Mouse (Mus musculus) midbrain, embryonic 15.5 days (tissue): ENCODE measurements around the gene Ankrd52. TPM values are rescaled to one million over a fixed set of nuclear protein-coding genes. Genes with fewer than 3 reads are reported as not detected.

Experiments used
- ATAC-seq: fragments of 200-750 bp; cut with Nextera tagmentation; replicated peaks from 2 replicates; pipeline ENCODE4 v1.8.0; 2017; ENCODE audit warnings: moderate TSS enrichment
- H3K27ac ChIP-seq: fragments of 300-500 bp; sonication (generic); 2 replicates; pipeline ENCODE4 v1.5.1; 2015; ENCODE audit warnings: mild to moderate bottlenecking, inconsistent platforms
- H3K27me3 ChIP-seq: fragments of 300-500 bp; sonication (generic); replicated peaks from 2 replicates; pipeline ENCODE4 v1.6.1; 2015; ENCODE audit warnings: inconsistent platforms
- H3K36me3 ChIP-seq: fragments of 300-500 bp; sonication (generic); replicated peaks from 2 replicates; pipeline ENCODE4 v1.6.1; 2015; ENCODE audit warnings: inconsistent platforms
- H3K4me1 ChIP-seq: fragments of 300-500 bp; sonication (generic); 2 replicates; pipeline ENCODE4 v1.6.1; 2015; ENCODE audit warnings: inconsistent platforms
- H3K4me2 ChIP-seq: fragments of 300-500 bp; sonication (generic); 2 replicates; pipeline ENCODE4 v1.6.1; 2015; ENCODE audit warnings: inconsistent platforms, mild to moderate bottlenecking, moderate library complexity
- H3K4me3 ChIP-seq: fragments of 300-500 bp; sonication (generic); 2 replicates; pipeline ENCODE4 v1.5.1; 2015; ENCODE audit warnings: mild to moderate bottlenecking, inconsistent platforms
- H3K9ac ChIP-seq: fragments of 300-500 bp; sonication (generic); 2 replicates; pipeline ENCODE4 v1.6.1; 2015; ENCODE audit warnings: mild to moderate bottlenecking, inconsistent platforms
- H3K9me3 ChIP-seq: fragments of 300-500 bp; sonication (generic); 2 replicates; pipeline ENCODE4 v1.6.1; 2016; ENCODE audit warnings: inconsistent platforms
- WGBS: fragments of 180-500 bp; shearing (Covaris S2); methylation state at CpG from one replicate; pipeline ENCODE4 v1.1.7; 2015; ENCODE audit warnings: mixed read lengths; 5-methylcytosine and 5-hydroxymethylcytosine counted together
- polyA plus RNA-seq: library from polyadenylated mRNA; unstranded; fragments of >200 nt; fragmentation: Nextera tagmentation; extraction: Ambion mirVana; gene quantifications from 2 replicates; pipeline ENCODE4 v1.2.1, GENCODE M21; 2015

Ankrd52 gene
- polyA plus RNA-seq, 1 experiment from 2014 or later, result 15.6 TPM

DNA sequence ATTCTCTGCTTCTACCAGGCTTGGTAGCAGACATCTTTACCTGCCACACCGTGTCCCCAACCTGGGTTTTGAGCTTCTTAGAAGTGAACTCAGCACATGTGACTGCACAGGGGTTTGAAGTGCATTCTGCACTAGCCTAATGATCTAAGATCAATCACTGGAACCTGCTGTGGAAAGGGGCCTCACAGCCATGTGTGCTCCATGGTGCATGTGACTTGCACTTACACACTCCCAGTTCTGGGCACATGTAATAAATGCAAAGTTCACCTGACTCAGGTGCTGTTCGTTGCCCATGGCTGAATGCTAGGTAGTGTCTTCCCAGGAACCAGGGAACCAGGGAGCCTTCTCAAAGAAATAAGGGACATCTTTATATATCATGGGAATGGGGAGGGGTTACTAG is 56.5 kb downstream of the Ankrd52 start:
- no peak overlapping the region for H3K27ac ChIP-seq
- H3K4me2 ChIP-seq, result no peak overlapping the region
- no peaks in the 10 kb centered on the region for H3K27me3 ChIP-seq
- no peak for ATAC-seq
- no peak overlapping the region for H3K4me3 ChIP-seq
- H3K4me1 ChIP-seq, result no peaks in the 10 kb centered on the region
- WGBS, result 98% methylated on average over 2 of the region's 2 CpGs
- H3K9ac ChIP-seq, result no peak overlapping the region
- no peaks in the 10 kb centered on the region for H3K9me3 ChIP-seq
- H3K36me3 ChIP-seq, result peaks cover 58% of the 10 kb centered on the region

DNA sequence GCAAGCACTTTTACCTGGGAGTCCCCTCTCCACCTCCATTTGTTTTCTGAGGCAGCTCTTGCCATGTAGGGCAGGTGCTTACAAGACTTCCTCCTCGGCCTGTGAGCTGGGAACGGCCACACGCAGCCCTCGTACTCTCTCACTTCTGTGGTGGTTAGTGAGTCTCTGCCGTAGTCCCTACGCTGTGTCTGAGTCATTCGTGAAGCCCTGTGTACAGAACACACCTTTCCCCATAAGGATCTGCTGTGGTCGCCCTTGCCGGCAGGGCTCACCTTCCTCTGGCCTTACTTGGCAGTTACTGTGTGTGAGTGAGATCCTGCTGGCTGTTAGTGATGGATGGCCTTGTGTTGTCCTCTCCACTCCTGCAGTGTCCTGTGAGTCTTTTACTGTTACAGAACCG is 57.8 kb downstream of the Ankrd52 start:
- Histone ChIP-seq H3K9me3 (no peaks in the 10 kb centered on the region), H3K4me3 (no peak overlapping the region), H3K27ac (no peak overlapping the region), H3K36me3 (peaks cover 55% of the 10 kb centered on the region), H3K4me2 (no peak overlapping the region), H3K27me3 (no peaks in the 10 kb centered on the region), H3K9ac (no peak overlapping the region), H3K4me1 (no peaks in the 10 kb centered on the region)
- 92% methylated on average over 10 of the region's 10 CpGs for WGBS
- no peak for ATAC-seq

DNA sequence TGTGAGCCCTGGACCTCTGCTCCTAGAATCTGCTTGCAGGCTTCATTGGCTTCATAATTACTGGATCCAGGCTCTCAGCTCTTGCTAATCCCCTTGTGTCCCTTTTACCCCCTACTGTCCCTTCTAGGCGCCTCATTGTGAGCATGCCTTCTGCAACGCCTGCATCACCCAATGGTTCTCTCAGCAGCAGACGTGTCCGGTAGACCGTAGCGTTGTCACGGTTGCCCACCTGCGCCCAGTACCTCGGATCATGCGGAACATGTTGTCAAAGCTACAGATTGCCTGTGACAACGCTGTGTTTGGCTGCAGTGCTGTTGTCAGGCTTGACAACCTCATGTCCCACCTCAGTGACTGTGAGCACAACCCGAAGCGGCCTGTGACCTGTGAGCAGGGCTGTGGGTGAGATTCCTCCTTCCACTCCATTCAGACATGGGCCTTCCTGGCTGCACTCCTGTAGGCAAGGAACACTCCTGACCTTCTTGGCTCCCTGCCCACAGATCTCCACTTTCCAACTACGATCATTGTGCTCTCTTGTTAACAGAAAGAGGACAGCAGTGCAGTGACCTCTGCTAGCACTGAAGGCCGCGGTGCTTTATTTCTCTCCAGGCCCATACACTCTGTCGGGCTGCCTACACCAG is 58.4 kb downstream of the Ankrd52 start:
- 67% methylated on average over 17 of the region's 17 CpGs for WGBS
- ATAC-seq, result no peak
- no peak overlapping the region for H3K9ac ChIP-seq
- H3K4me3 ChIP-seq, result no peak overlapping the region
- H3K4me1 ChIP-seq, result no peaks in the 10 kb centered on the region
- peaks cover 54% of the 10 kb centered on the region for H3K36me3 ChIP-seq
- no peaks in the 10 kb centered on the region for H3K9me3 ChIP-seq
- no peak overlapping the region for H3K4me2 ChIP-seq
- no peaks in the 10 kb centered on the region for H3K27me3 ChIP-seq
- H3K27ac ChIP-seq, result no peak overlapping the region

DNA sequence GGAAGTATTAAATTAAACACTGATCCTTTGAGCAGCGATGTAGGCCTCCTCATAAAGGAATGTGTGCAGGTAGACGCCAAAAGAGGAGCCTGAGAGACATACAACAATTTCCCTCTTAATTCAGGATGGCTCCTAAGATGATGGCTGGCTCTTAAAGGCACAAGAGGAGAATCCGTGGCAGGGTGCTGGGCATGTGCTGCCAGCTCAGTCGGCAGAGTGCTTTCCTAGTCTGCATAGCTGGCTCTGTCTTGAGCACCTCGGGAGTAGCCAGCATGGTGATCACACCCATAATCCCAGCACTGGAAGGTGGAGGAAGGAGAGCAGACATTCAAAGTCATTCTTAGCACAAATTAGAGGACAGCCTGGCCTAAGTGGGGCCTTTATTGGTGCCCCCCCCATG is 59.0 kb downstream of the Ankrd52 start:
- no peaks in the 10 kb centered on the region for H3K9me3 ChIP-seq
- H3K4me2 ChIP-seq, result no peak overlapping the region
- no peak overlapping the region for H3K9ac ChIP-seq
- ATAC-seq, result no peak
- WGBS, result 83% methylated on average over 5 of the region's 5 CpGs
- no peaks in the 10 kb centered on the region for H3K4me1 ChIP-seq
- H3K36me3 ChIP-seq, result peaks cover 52% of the 10 kb centered on the region
- no peak overlapping the region for H3K27ac ChIP-seq
- H3K4me3 ChIP-seq, result no peak overlapping the region
- H3K27me3 ChIP-seq, result no peaks in the 10 kb centered on the region

DNA sequence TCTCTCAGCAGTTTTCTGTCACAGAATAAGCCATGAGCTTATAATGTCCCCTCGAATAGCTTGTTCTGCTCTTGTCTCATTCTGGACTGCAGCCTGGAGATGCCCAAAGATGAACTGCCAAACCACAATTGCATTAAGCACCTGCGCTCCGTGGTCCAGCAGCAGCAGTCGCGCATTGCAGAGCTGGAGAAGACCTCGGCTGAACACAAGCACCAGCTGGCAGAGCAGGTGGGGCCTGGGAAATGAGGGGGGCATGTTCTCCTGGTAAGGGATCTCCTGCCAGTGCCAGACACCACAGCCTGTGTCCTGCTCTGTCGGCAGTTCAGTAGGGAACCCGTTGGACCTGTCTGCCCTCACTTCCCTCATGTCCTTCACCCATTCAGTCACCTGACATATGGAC is 59.5 kb downstream of the Ankrd52 start:
- no peaks in the 10 kb centered on the region for H3K9me3 ChIP-seq
- ATAC-seq, result no peak
- peaks cover 53% of the 10 kb centered on the region for H3K36me3 ChIP-seq
- no peak overlapping the region for H3K9ac ChIP-seq
- 94% methylated on average over 8 of the region's 8 CpGs for WGBS
- H3K4me1 ChIP-seq, result no peaks in the 10 kb centered on the region
- no peak overlapping the region for H3K4me3 ChIP-seq
- H3K27me3 ChIP-seq, result no peaks in the 10 kb centered on the region
- H3K27ac ChIP-seq, result no peak overlapping the region
- no peak overlapping the region for H3K4me2 ChIP-seq

DNA sequence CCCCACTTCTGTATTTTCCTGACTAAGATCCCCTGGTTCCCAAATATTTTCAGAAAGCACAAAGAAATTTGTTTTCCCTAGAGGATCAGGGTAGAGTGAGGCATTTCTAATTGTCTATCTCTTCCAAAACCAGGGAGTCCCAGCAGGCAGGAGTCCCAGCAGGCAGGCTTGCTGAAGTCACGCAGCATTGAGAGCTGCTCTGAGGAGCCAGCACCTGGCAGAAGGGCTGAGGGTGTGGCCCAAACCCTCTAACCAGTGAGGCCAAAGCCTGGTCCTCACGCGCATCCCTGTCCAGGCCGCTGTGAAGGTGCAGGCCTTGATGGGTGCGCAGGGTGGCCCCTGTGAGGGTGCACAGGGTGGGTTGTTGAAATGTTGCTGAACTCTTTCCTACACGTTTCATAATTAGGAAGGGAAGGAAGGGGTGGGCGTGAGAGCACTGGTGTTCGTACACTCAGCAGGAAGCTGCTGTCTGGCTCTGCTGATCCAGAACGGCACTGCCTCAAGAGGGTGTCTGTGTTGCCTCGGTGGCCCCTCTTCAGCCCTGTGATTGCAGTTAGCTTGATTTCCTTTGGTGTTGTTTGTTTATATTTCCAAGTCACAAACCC is 61.9 kb downstream of the Ankrd52 start:
- WGBS, result 85% methylated on average over 10 of the region's 10 CpGs
- ATAC-seq, result no peak
- H3K27ac ChIP-seq, result no peak overlapping the region
- no peaks in the 10 kb centered on the region for H3K9me3 ChIP-seq
- H3K27me3 ChIP-seq, result no peaks in the 10 kb centered on the region
- H3K4me1 ChIP-seq, result no peaks in the 10 kb centered on the region
- H3K4me3 ChIP-seq, result no peak overlapping the region
- no peak overlapping the region for H3K9ac ChIP-seq
- peaks cover 51% of the 10 kb centered on the region for H3K36me3 ChIP-seq
- H3K4me2 ChIP-seq, result no peak overlapping the region

DNA sequence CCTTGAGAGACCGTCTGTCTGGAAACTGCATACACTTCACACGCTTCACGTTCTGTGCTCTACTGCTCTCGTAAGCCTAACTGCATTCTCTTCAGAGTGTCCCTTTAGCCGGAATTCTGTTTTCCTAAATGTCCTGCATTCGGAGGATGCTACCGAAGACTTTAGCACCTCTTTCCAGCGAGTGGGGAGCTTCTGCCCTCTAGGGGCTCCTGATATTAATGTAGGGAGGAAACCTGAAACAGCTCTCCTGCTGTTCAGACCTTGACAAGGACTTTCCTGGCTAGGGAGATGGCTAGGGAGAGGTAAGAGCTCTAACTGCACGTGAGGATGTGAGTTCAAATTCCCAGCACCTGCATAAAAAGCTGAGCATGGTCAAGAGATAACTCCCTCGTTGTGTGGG is 63.5 kb downstream of the Ankrd52 start:
- Histone ChIP-seq H3K9me3 (no peaks in the 10 kb centered on the region), H3K36me3 (peaks cover 48% of the 10 kb centered on the region), H3K4me2 (no peak overlapping the region), H3K27me3 (no peaks in the 10 kb centered on the region), H3K9ac (no peak overlapping the region), H3K4me1 (no peaks in the 10 kb centered on the region), H3K27ac (no peak overlapping the region), H3K4me3 (no peak overlapping the region)
- ATAC-seq, result no peak
- 66% methylated on average over 10 of the region's 10 CpGs for WGBS

DNA sequence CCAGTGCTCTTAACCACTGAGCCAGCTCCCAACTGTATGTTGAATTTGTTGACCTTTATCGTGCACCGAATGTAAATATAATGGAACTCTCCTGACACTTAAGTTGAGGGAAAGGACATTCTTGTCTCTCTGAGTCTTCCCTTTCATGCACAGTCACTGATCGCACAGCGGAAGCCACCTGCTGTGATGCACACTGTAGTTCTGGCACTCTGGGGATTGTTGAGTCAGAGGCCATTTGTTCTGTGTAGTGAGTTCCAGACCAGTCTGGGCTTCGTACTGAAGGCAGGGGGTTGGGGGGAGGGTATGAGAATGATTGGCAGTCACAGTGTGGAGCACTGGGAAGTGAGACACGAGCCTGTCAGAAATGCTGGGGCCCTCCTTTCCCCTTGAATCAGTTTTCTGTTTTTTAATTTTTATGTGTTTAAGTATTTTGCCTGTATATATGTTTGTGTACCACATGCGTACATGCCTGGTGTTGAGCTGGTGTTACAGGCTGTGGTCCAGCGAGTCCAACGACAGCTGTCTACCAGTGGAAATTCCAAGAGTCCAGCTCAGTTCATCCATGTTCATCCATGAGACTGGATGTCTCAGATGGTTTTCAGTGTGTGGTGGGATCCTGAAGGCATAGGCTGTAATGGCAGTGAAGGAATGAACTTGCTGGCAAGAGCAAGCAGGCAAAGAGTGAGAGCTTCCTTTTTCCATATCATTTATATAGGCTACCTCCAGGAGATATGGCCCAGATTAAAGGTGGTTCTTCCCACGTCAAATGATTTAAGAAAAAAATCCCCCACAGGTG is 64.6 kb downstream of the Ankrd52 start:
- ATAC-seq, result no peak
- no peak overlapping the region for H3K4me2 ChIP-seq
- H3K9ac ChIP-seq, result no peak overlapping the region
- WGBS, result 82% methylated on average over 10 of the region's 10 CpGs
- peaks cover 36% of the 10 kb centered on the region for H3K36me3 ChIP-seq
- no peaks in the 10 kb centered on the region for H3K9me3 ChIP-seq
- H3K4me1 ChIP-seq, result no peaks in the 10 kb centered on the region
- H3K27me3 ChIP-seq, result no peaks in the 10 kb centered on the region
- no peak overlapping the region for H3K27ac ChIP-seq
- no peak overlapping the region for H3K4me3 ChIP-seq

DNA sequence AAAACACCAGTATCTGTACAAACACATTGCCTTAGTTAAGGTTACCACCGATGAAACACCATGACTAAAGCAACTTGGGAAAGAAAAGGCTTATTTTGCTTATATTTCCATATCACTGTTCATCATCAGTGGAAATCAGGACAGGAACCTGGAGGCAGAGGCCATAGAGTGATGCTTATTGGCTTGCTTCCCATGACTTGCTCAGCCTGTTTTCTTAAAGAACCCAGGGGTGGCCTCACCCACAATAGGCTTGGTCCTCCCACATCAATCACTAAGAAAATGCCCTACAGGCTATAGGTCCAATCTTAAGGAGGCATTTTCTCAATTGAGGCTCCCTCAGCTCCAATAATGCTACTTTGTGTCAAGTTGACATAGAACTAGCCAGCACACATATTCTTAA is 65.8 kb downstream of the Ankrd52 start:
- Histone ChIP-seq H3K4me3 (no peak overlapping the region), H3K36me3 (peaks cover 27% of the 10 kb centered on the region), H3K27me3 (no peaks in the 10 kb centered on the region), H3K9me3 (no peaks in the 10 kb centered on the region), H3K4me1 (no peaks in the 10 kb centered on the region), H3K4me2 (no peak overlapping the region), H3K9ac (no peak overlapping the region), H3K27ac (no peak overlapping the region)
- no peak for ATAC-seq
- 90% methylated on average over 1 of the region's 1 CpGs for WGBS

DNA sequence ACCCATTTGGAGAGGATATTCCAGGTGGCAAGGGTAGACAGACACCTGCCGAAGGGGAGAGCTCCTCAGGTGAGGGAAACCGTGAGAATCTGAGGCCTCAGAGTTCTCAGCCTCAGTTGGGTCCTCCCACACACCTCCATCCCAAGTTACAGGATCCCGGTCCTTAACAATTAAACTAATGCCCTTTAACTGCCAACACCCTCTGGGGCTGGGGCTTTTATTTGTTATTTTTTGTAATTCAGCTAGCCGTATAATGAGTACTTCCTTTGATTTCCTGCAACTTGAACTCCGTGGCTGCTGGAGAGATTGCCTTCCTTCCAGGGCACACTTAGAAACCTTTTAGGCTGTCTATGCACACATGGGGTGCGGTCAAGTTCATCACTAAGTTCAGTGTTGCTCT is 67.4 kb downstream of the Ankrd52 start:
- no peak overlapping the region for H3K9ac ChIP-seq
- no peaks in the 10 kb centered on the region for H3K9me3 ChIP-seq
- H3K4me2 ChIP-seq, result no peak overlapping the region
- 81% methylated on average over 6 of the region's 6 CpGs for WGBS
- H3K27ac ChIP-seq, result no peak overlapping the region
- no peaks in the 10 kb centered on the region for H3K27me3 ChIP-seq
- no peaks in the 10 kb centered on the region for H3K4me1 ChIP-seq
- no peak for ATAC-seq
- H3K4me3 ChIP-seq, result no peak overlapping the region
- peaks cover 14% of the 10 kb centered on the region; the same call in 1 of the 2 replicates for H3K36me3 ChIP-seq

DNA sequence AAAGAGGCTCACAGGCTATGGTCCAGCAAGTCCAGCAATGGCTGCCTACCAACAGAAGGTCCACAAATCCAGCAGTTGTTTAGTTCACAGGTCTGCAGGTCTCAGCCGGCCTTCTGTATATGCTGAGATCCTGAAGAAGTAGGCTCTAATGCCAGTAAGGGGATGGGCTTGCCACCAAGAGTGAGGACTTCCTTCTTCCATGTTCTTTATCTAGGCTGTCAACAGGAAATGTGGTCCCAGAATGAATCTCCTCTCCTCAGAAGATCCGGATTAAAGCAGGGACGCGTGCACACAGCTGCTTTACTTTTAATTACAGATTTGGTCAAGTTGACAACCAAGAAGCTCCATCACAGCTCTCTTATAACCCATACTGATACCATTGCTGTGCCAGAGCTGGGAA is 68.5 kb downstream of the Ankrd52 start:
- H3K4me2 ChIP-seq, result no peak overlapping the region
- H3K27ac ChIP-seq, result no peak overlapping the region
- no peak overlapping the region for H3K4me3 ChIP-seq
- H3K4me1 ChIP-seq, result no peaks in the 10 kb centered on the region
- peaks cover 5% of the 10 kb centered on the region; the same call in 1 of the 2 replicates for H3K36me3 ChIP-seq
- ATAC-seq, result no peak
- WGBS, result 87% methylated on average over 4 of the region's 4 CpGs
- H3K27me3 ChIP-seq, result no peaks in the 10 kb centered on the region
- H3K9ac ChIP-seq, result no peak overlapping the region
- H3K9me3 ChIP-seq, result no peaks in the 10 kb centered on the region

DNA sequence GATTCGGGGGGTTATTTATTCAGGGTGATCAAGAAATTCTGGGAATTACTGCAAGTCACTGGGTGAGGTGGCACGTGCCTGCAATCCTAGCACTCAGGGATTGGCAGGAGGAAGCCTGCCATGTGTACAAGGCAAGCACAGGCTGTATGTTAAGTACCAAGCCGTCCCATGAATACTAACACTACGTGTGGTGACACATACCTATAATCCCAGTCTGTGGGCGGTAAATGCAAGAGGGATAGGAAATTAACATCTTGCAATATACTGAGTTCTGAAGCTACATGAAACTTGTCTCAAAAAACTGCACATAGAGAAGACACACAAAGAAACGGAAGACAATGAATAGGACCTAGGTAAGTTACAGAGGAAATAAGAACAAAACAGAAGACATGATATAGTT is 74.1 kb downstream of the Ankrd52 start:
- 86% methylated on average over 6 of the region's 6 CpGs for WGBS
- H3K27me3 ChIP-seq, result no peaks in the 10 kb centered on the region
- H3K36me3 ChIP-seq, result no peaks in the 10 kb centered on the region
- peaks cover 4% of the 10 kb centered on the region; the same call in 1 of the 2 replicates for H3K4me1 ChIP-seq
- H3K9ac ChIP-seq, result no peak overlapping the region
- no peak overlapping the region for H3K4me2 ChIP-seq
- no peak overlapping the region for H3K27ac ChIP-seq
- H3K9me3 ChIP-seq, result no peaks in the 10 kb centered on the region
- no peak overlapping the region for H3K4me3 ChIP-seq
- no peak for ATAC-seq
